Mouse (Mus musculus) MEL (cell line): ENCODE results near the gene Rbms2. TPM values are rescaled to one million over a fixed set of nuclear protein-coding genes. Genes with fewer than 3 reads are reported as not detected.

Source experiments
- DNase-seq: peaks from one replicate; pipeline ENCODE4 v3.0.0; 2011; ENCODE audit warnings: low read depth, low spot score
- H3K27ac ChIP-seq: 2 replicates; pipeline ENCODE4 v1.5.1; 2012; ENCODE audit warnings: low read depth, mild to moderate bottlenecking, control low read depth, low read length, moderate library complexity; ENCODE audit not compliant: control insufficient read depth
- H3K27me3 ChIP-seq, 2 experiments: fragments of 150-350 bp in 1 of 2; sonication (generic) in 1 of 2; 2 replicates each; pipeline ENCODE4 v1.6.1; 2012; ENCODE audit warnings: low read length in 2 of 2, mild to moderate bottlenecking in 2 of 2, improper control_type of control experiment in 1 of 2, moderate library complexity in 1 of 2; ENCODE audit not compliant: insufficient read depth in 2 of 2, control insufficient read depth in 1 of 2
- H3K36me3 ChIP-seq, 2 experiments: 2 replicates each; pipeline ENCODE4 v1.6.1; 2012 to 2014; ENCODE audit warnings: low read length in 2 of 2, improper control_type of control experiment in 1 of 2, inconsistent platforms in 1 of 2, mild to moderate bottlenecking in 1 of 2; ENCODE audit not compliant: insufficient read depth in 2 of 2, control insufficient read depth in 1 of 2
- H3K4me1 ChIP-seq, 2 experiments: fragments of 150-350 bp in 1 of 2; sonication (generic) in 1 of 2; 2 replicates each; pipeline ENCODE4 v1.6.1; 2012; ENCODE audit warnings: low read length in 2 of 2, improper control_type of control experiment in 1 of 2, mild to moderate bottlenecking in 1 of 2; ENCODE audit not compliant: insufficient read depth in 2 of 2, control insufficient read depth in 1 of 2
- H3K4me3 ChIP-seq, 2 experiments: fragments of 150-350 bp in 1 of 2; sonication (generic) in 1 of 2; 2 replicates each; pipeline ENCODE4 v1.5.1; 2012; ENCODE audit warnings: low read depth in 2 of 2, low read length in 2 of 2, mild to moderate bottlenecking in 2 of 2, moderate library complexity in 2 of 2, control low read depth in 1 of 2, improper control_type of control experiment in 1 of 2; ENCODE audit not compliant: control insufficient read depth in 1 of 2, insufficient read depth in 1 of 2
- H3K79me2 ChIP-seq: 2 replicates; pipeline ENCODE4 v1.6.1; 2012; ENCODE audit warnings: mild to moderate bottlenecking, low read length, moderate library complexity; ENCODE audit not compliant: control insufficient read depth, poor library complexity, insufficient read depth
- H3K9ac ChIP-seq: 2 replicates; pipeline ENCODE4 v1.6.1; 2012; ENCODE audit warnings: low read depth, mild to moderate bottlenecking, control low read depth, low read length, moderate library complexity; ENCODE audit not compliant: control insufficient read depth, poor library complexity, severe bottlenecking
- H3K9me3 ChIP-seq: fragments of 150-350 bp; sonication (generic); replicated peaks from 2 replicates; pipeline ENCODE4 v1.6.1; 2012; ENCODE audit warnings: mild to moderate bottlenecking, low read length, improper control_type of control experiment, moderate library complexity; ENCODE audit not compliant: insufficient read depth
- BHLHE40 ChIP-seq: IDR thresholded peaks from 2 replicates; pipeline ENCODE4 v1.6.1; 2012; ENCODE audit warnings: low read depth, mild to moderate bottlenecking, inconsistent platforms, low read length, improper control_type of control experiment, borderline replicate concordance
- CHD1 ChIP-seq: IDR thresholded peaks from 2 replicates; pipeline ENCODE4 v1.6.1; 2012; ENCODE audit warnings: low read depth, mild to moderate bottlenecking, inconsistent platforms, low read length, improper control_type of control experiment
- CHD2 ChIP-seq: IDR thresholded peaks from 2 replicates; pipeline ENCODE4 v1.6.1; 2011; ENCODE audit warnings: low read length, improper control_type of control experiment
- CTCF ChIP-seq, 3 experiments: IDR thresholded peaks in 2 of 3; conservative IDR thresholded peaks in 1 of 3; 2 replicates each; pipeline ENCODE4 v1.5.1; 2011 to 2012; ENCODE audit warnings: low read length in 3 of 3, low read depth in 2 of 3, mild to moderate bottlenecking in 2 of 3, improper control_type of control experiment in 1 of 3, inconsistent platforms in 1 of 3, mixed read lengths in 1 of 3, moderate library complexity in 1 of 3; ENCODE audit not compliant: control insufficient read depth in 1 of 3, insufficient read depth in 1 of 3, poor library complexity in 1 of 3, severe bottlenecking in 1 of 3
- E2F4 ChIP-seq: IDR thresholded peaks from 2 replicates; pipeline ENCODE4 v1.6.1; 2011; ENCODE audit warnings: low read depth, low read length, improper control_type of control experiment, borderline replicate concordance
- ETS1 ChIP-seq: IDR thresholded peaks from 2 replicates; pipeline ENCODE4 v1.6.1; 2012; ENCODE audit warnings: low read depth, mild to moderate bottlenecking, inconsistent platforms, low read length, improper control_type of control experiment, moderate library complexity
- GABPA ChIP-seq: IDR thresholded peaks from 2 replicates; pipeline ENCODE4 v1.6.1; 2012; ENCODE audit warnings: low read depth, mild to moderate bottlenecking, inconsistent platforms, low read length, improper control_type of control experiment, moderate library complexity
- GATA1 ChIP-seq: IDR thresholded peaks from 2 replicates; pipeline ENCODE4 v1.6.1; 2011; ENCODE audit warnings: low read depth, low read length, improper control_type of control experiment
- JUND ChIP-seq: IDR thresholded peaks from 2 replicates; pipeline ENCODE4 v1.6.1; 2011; ENCODE audit warnings: low read depth, mild to moderate bottlenecking, improper control_type of control experiment, low read length
- MAFK ChIP-seq: IDR thresholded peaks from 2 replicates; pipeline ENCODE4 v1.6.1; 2011; ENCODE audit warnings: low read depth, mild to moderate bottlenecking, low read length, improper control_type of control experiment, borderline replicate concordance
- MAZ ChIP-seq: IDR thresholded peaks from 2 replicates; pipeline ENCODE4 v1.6.1; 2012; ENCODE audit warnings: low read depth, mild to moderate bottlenecking, inconsistent platforms, low read length, improper control_type of control experiment
- MEF2A ChIP-seq: IDR thresholded peaks from 2 replicates; pipeline ENCODE4 v1.6.1; 2014; ENCODE audit warnings: low read depth, mild to moderate bottlenecking, inconsistent platforms, low read length, improper control_type of control experiment; ENCODE audit not compliant: poor library complexity, insufficient replicate concordance, severe bottlenecking; ENCODE audit errors: extremely low read depth
- MYB ChIP-seq: IDR thresholded peaks from 2 replicates; pipeline ENCODE4 v1.6.1; 2011; ENCODE audit warnings: mild to moderate bottlenecking, low read depth, low read length, improper control_type of control experiment
- MYC ChIP-seq: IDR thresholded peaks from 2 replicates; pipeline ENCODE4 v1.6.1; 2011; ENCODE audit warnings: low read depth, mild to moderate bottlenecking, low read length, improper control_type of control experiment, moderate library complexity
- NELFE ChIP-seq: IDR thresholded peaks from 2 replicates; pipeline ENCODE4 v1.6.1; 2011; ENCODE audit warnings: low read depth, low read length, improper control_type of control experiment
- NRF1 ChIP-seq: IDR thresholded peaks from 2 replicates; pipeline ENCODE4 v1.6.1; 2014; ENCODE audit warnings: low read depth, mild to moderate bottlenecking, inconsistent platforms, low read length, improper control_type of control experiment, moderate library complexity; ENCODE audit not compliant: poor library complexity, insufficient read depth, severe bottlenecking
- POLR2A ChIP-seq, 2 experiments: IDR thresholded peaks; 2 replicates each; pipeline ENCODE4 v1.6.1; 2011 to 2012; ENCODE audit warnings: low read length in 2 of 2, mild to moderate bottlenecking in 2 of 2, control low read depth in 1 of 2, improper control_type of control experiment in 1 of 2, low read depth in 1 of 2, moderate library complexity in 1 of 2; ENCODE audit not compliant: control insufficient read depth in 1 of 2, insufficient read depth in 1 of 2, poor library complexity in 1 of 2
- POLR2AphosphoS2 ChIP-seq: IDR thresholded peaks from 2 replicates; pipeline ENCODE4 v1.6.1; 2011; ENCODE audit warnings: low read length, improper control_type of control experiment
- POLR2AphosphoS5 ChIP-seq: IDR thresholded peaks from 2 replicates; pipeline ENCODE4 v1.6.1; 2012; ENCODE audit warnings: low read depth, borderline replicate concordance, mild to moderate bottlenecking, inconsistent platforms, low read length, moderate library complexity, mixed read lengths
- SIN3A ChIP-seq: IDR thresholded peaks from 2 replicates; pipeline ENCODE4 v1.6.1; 2012; ENCODE audit warnings: low read length, improper control_type of control experiment, inconsistent platforms
- SMC3 ChIP-seq: IDR thresholded peaks from 2 replicates; pipeline ENCODE4 v1.6.1; 2011; ENCODE audit warnings: low read depth, low read length, improper control_type of control experiment
- TAL1 ChIP-seq: IDR thresholded peaks from 2 replicates; pipeline ENCODE4 v1.6.1; 2012; ENCODE audit warnings: mild to moderate bottlenecking, inconsistent platforms, low read length, moderate library complexity, mixed read lengths
- TBP ChIP-seq: IDR thresholded peaks from 2 replicates; pipeline ENCODE4 v1.8.0; 2011; ENCODE audit warnings: low read depth, low read length, improper control_type of control experiment
- USF1 ChIP-seq: IDR thresholded peaks from 2 replicates; pipeline ENCODE4 v1.6.1; 2014; ENCODE audit warnings: low read depth, mild to moderate bottlenecking, inconsistent platforms, low read length, improper control_type of control experiment, moderate library complexity
- USF2 ChIP-seq, 2 experiments: IDR thresholded peaks; 2 replicates each; pipeline ENCODE4 v1.6.1; 2011 to 2012; ENCODE audit warnings: improper control_type of control experiment in 2 of 2, low read length in 2 of 2, borderline replicate concordance in 1 of 2, inconsistent platforms in 1 of 2, low read depth in 1 of 2, mild to moderate bottlenecking in 1 of 2; ENCODE audit not compliant: insufficient read depth in 1 of 2
- ZC3H11A ChIP-seq: IDR thresholded peaks from 2 replicates; pipeline ENCODE4 v1.6.1; 2012; ENCODE audit warnings: low read depth, mild to moderate bottlenecking, inconsistent platforms, low read length, improper control_type of control experiment
- ZKSCAN1 ChIP-seq: IDR thresholded peaks from 2 replicates; pipeline ENCODE4 v1.6.1; 2012; ENCODE audit warnings: low read depth, mild to moderate bottlenecking, inconsistent platforms, low read length, improper control_type of control experiment, moderate library complexity
- ZMIZ1 ChIP-seq: IDR thresholded peaks from 2 replicates; pipeline ENCODE4 v1.6.1; 2012; ENCODE audit warnings: low read depth, mild to moderate bottlenecking, inconsistent platforms, low read length, improper control_type of control experiment, moderate library complexity
- polyA plus RNA-seq, 2 experiments: library from polyadenylated mRNA; stranded (reverse) in 1 of 2; unstranded in 1 of 2; fragments of >175 nt in 1 of 2; fragments of >200 nt in 1 of 2; gene quantifications; 2 replicates each; pipeline versions ENCODE4 v1.2.1 to v1.2.4; 2012; ENCODE audit warnings: low replicate concordance in 2 of 2, low read depth in 1 of 2; ENCODE audit not compliant: insufficient read length in 2 of 2, insufficient read depth in 1 of 2, missing spikeins in 1 of 2
- total RNA-seq: library from RNA; depleted of rRNA; stranded (reverse); fragments of 300-350 nt; gene quantifications from 2 replicates; pipeline ENCODE4 v1.2.3, GENCODE M21; 2012

The Rbms2 gene
- total and polyA plus RNA-seq, 3 experiments: 5.1 to 23.5 TPM; not detected in 1

- no peaks in the 10 kb centered on the region for H3K79me2 ChIP-seq
- no peak overlapping the region for H3K4me3 ChIP-seq
- H3K36me3 ChIP-seq: 0 out of 4 replicates have a peak, but pooled peaks cover 0 to 2% of the 10 kb centered on the region in 2 experiments
- no peak for TF ChIP-seq POLR2AphosphoS5
- no peak for TF ChIP-seq CTCF (IDR thresholded peaks at IDR 0.05 in 2 of 3, conservative IDR thresholded peaks at IDR 0.05 in 1 of 3; ENCODE audit: control insufficient read depth in 1 of 3, insufficient read depth in 1 of 3, low read depth in 2 of 3, low read length in 3 of 3, poor library complexity in 1 of 3, severe bottlenecking in 1 of 3)
- TF ChIP-seq MYB: no peak
- no peak for TF ChIP-seq JUND
- no peak for TF ChIP-seq BHLHE40
- no peak for TF ChIP-seq MEF2A
- TF ChIP-seq TBP: no peak
- TF ChIP-seq SIN3A: no peak
- no peak for TF ChIP-seq TAL1
- TF ChIP-seq MAZ: no peak
- no peak for TF ChIP-seq USF2 (IDR thresholded peaks at IDR 0.05; ENCODE audit: borderline replicate concordance in 1 of 2, insufficient read depth in 1 of 2, low read depth in 1 of 2, low read length in 2 of 2)
- TF ChIP-seq ETS1: no peak
- no peak for TF ChIP-seq ZKSCAN1
- no peak for TF ChIP-seq GABPA
- no peak for TF ChIP-seq NRF1
- TF ChIP-seq POLR2AphosphoS2: no peak
- TF ChIP-seq NELFE: no peak
- TF ChIP-seq ZMIZ1: no peak
- no peak for TF ChIP-seq POLR2A (IDR thresholded peaks at IDR 0.05; ENCODE audit: control insufficient read depth in 1 of 2, insufficient read depth in 1 of 2, low read depth in 1 of 2, low read length in 2 of 2, poor library complexity in 1 of 2)
- no peak for TF ChIP-seq GATA1
- H3K27ac ChIP-seq: no peak overlapping the region
- no peaks in the 10 kb centered on the region for H3K9me3 ChIP-seq
- no peaks in the 10 kb centered on the region for H3K4me1 ChIP-seq
- DNase-seq: no peak
- H3K9ac ChIP-seq: no peak overlapping the region
- H3K27me3 ChIP-seq: no peaks in the 10 kb centered on the region
Observed at GRCm38 (mm10) chr10:128133650-128134332, 46.3 kb downstream of the Rbms2 start.

- TF ChIP-seq ETS1: no peak
- no peak for TF ChIP-seq BHLHE40
- TF ChIP-seq ZC3H11A: no peak
- TF ChIP-seq MYB: no peak
- no peak for TF ChIP-seq JUND
- TF ChIP-seq CHD1: no peak
- TF ChIP-seq E2F4: no peak
- TF ChIP-seq POLR2AphosphoS2: no peak
- no peak for TF ChIP-seq GATA1
- TF ChIP-seq USF1: no peak
- TF ChIP-seq MYC: no peak
- TF ChIP-seq ZKSCAN1: no peak
- TF ChIP-seq SMC3: no peak
- no peak for TF ChIP-seq CHD2
- TF ChIP-seq NELFE: no peak
- no peak for TF ChIP-seq MAFK
- H3K9me3 ChIP-seq: no peaks in the 10 kb centered on the region
- no peak for DNase-seq
- H3K27ac ChIP-seq: no peak overlapping the region
- H3K79me2 ChIP-seq: no peaks in the 10 kb centered on the region
- H3K4me3 ChIP-seq: no peak overlapping the region
- H3K9ac ChIP-seq: no peak overlapping the region
- no peaks in the 10 kb centered on the region for H3K4me1 ChIP-seq
- 0 out of 4 replicates have a peak, but pooled peaks cover 0 to 2% of the 10 kb centered on the region in 2 experiments for H3K36me3 ChIP-seq
- H3K27me3 ChIP-seq: no peaks in the 10 kb centered on the region
Observed at GRCm38 (mm10) chr10:128131812-128132211, 48.3 kb downstream of the Rbms2 start.
